18 mouse cellular contexts compared by ENCODE assay signal in genomic region chr9:105971351-105971894, GRCm38 (mm10). TPM values are rescaled to one million over a fixed set of nuclear protein-coding genes. Genes with fewer than 3 reads are reported as not detected.
"Had no signal": no experiment of that assay in that cellular context is flagged by ENCODE, and none has a peak within 500 bp of the region (broad histone marks: within the 10 kb centered on the region; RNA-seq: fewer than 3 reads in every experiment).

No protein-coding gene starts in this region.

- H3K9me3 ChIP-seq: limb, embryonic 13.5 days; midbrain, embryonic 10.5 days; midbrain, embryonic 15.5 days; neural tube, embryonic 13.5 days had no signal

- H3K9ac ChIP-seq: limb, embryonic 13.5 days; liver, embryonic 14.5 days; midbrain, embryonic 15.5 days; neural tube, embryonic 13.5 days had no signal

- H3K4me3 ChIP-seq: limb, embryonic 13.5 days; midbrain, embryonic 10.5 days; midbrain, embryonic 15.5 days; neural tube, embryonic 13.5 days had no signal

- H3K27me3 ChIP-seq: midbrain, embryonic 15.5 days had no signal

- DNase-seq: kidney, adult 18-20 months; kidney, postnatal 10 days; kidney, postnatal 4 days; layer of hippocampus, postnatal 36 days; left cerebral cortex, postnatal 4 days; lung, adult 18-20 months; lung, postnatal 4 days; retina, postnatal 1 day; right cerebral cortex, postnatal 4 days; spleen, adult 18-20 months; thymus, postnatal 14 days had no signal

- H3K36me3 ChIP-seq: limb, embryonic 13.5 days; midbrain, embryonic 10.5 days; midbrain, embryonic 15.5 days; neural tube, embryonic 13.5 days had no signal

- H3K4me2 ChIP-seq: limb, embryonic 13.5 days; midbrain, embryonic 15.5 days; neural tube, embryonic 13.5 days had no signal

- H3K27ac ChIP-seq: limb, embryonic 13.5 days; liver, embryonic 14.5 days; midbrain, embryonic 10.5 days; midbrain, embryonic 15.5 days; neural tube, embryonic 13.5 days had no signal

- H3K4me1 ChIP-seq: limb, embryonic 13.5 days; midbrain, embryonic 10.5 days; midbrain, embryonic 15.5 days; neural tube, embryonic 13.5 days had no signal

- ATAC-seq: midbrain, embryonic 15.5 days had no signal

RNA-seq across cellular contexts. Expression of gene Col6a5, which starts 11.0 kb away (rescaled TPM):
- total RNA-seq: megakaryocyte, adult 5-6 weeks; monocyte, adult 5-6 weeks had no signal
- polyA plus RNA-seq: midbrain, embryonic 10.5 days had no signal
